Mouse (Mus musculus) hindbrain, embryonic 11.5 days (tissue): ENCODE measurements around the gene Ptgs1. TPM values are rescaled to one million over a fixed set of nuclear protein-coding genes. Genes with fewer than 3 reads are reported as not detected.

Experiments used
- ATAC-seq: fragments of 200-750 bp; cut with Nextera tagmentation; 2 replicates; pipeline ENCODE4 v1.8.0; 2017; ENCODE audit warnings: mild to moderate bottlenecking, moderate TSS enrichment, moderate library complexity; ENCODE audit not compliant: low FRiP score
- DNase-seq: peaks from one replicate; pipeline ENCODE4 v3.0.0-alpha.2; 2015; ENCODE audit warnings: low spot score
- H3K27ac ChIP-seq: fragments of 300-500 bp; sonication (generic); 2 replicates; pipeline ENCODE4 v1.5.1; 2014; ENCODE audit warnings: mild to moderate bottlenecking, low read depth, low read length
- H3K27me3 ChIP-seq: fragments of 300-500 bp; sonication (generic); 2 replicates; pipeline ENCODE4 v1.6.1; 2014; ENCODE audit warnings: mild to moderate bottlenecking, low read length, moderate library complexity, mixed read lengths; ENCODE audit not compliant: control insufficient read depth, insufficient read depth
- H3K36me3 ChIP-seq: fragments of 300-500 bp; sonication (generic); 2 replicates; pipeline ENCODE4 v1.6.1; 2014; ENCODE audit warnings: mild to moderate bottlenecking, low read length, moderate library complexity, mixed read lengths; ENCODE audit not compliant: control insufficient read depth, insufficient read depth
- H3K4me1 ChIP-seq: fragments of 300-500 bp; sonication (generic); replicated peaks from 2 replicates; pipeline ENCODE4 v1.6.1; 2014; ENCODE audit warnings: low read length, mixed read lengths; ENCODE audit not compliant: control insufficient read depth, insufficient read depth
- H3K4me2 ChIP-seq: fragments of 300-500 bp; sonication (generic); replicated peaks from 2 replicates; pipeline ENCODE4 v1.6.1; 2014; ENCODE audit warnings: mild to moderate bottlenecking, low read depth, low read length
- H3K4me3 ChIP-seq: fragments of 300-500 bp; sonication (generic); 2 replicates; pipeline ENCODE4 v1.5.1; 2014; ENCODE audit warnings: low read depth, low read length
- H3K9ac ChIP-seq: fragments of 300-500 bp; sonication (generic); 2 replicates; pipeline ENCODE4 v1.6.1; 2014; ENCODE audit warnings: low read depth, low read length
- H3K9me3 ChIP-seq: fragments of 300-500 bp; sonication (generic); 2 replicates; pipeline ENCODE4 v1.6.1; 2016; ENCODE audit warnings: low read length; ENCODE audit not compliant: control insufficient read depth
- whole genome bisulfite sequencing: fragments of 180-500 bp; shearing (Covaris S2); extraction: QIAGEN DNeasy Blood & Tissue Kit; methylation state at CpG from one replicate; pipeline ENCODE4 v1.1.7; 2014; 5-methylcytosine and 5-hydroxymethylcytosine counted together
- polyA plus RNA-seq: library from polyadenylated mRNA; unstranded; fragments of >200 nt; fragmentation: Nextera tagmentation; extraction: Ambion mirVana; gene quantifications from 2 replicates; pipeline ENCODE4 v1.2.1, GENCODE M21; 2014

Ptgs1 gene
- polyA plus RNA-seq, 1 experiment from 2014 or later = 4.2 TPM

- DNase-seq (no peak), ATAC-seq (no peak)
- Histone ChIP-seq H3K27me3 (no peaks in the 10 kb centered on the region), H3K27ac (no peak overlapping the region), H3K4me1 (no peaks in the 10 kb centered on the region), H3K9ac (no peak overlapping the region), H3K9me3 (no peaks in the 10 kb centered on the region), H3K36me3 (no peaks in the 10 kb centered on the region), H3K4me2 (no peak overlapping the region), H3K4me3 (no peak overlapping the region)
- 86% methylated on average over 8 of the region's 8 CpGs for WGBS
These were observed 20.9 kb downstream of the Ptgs1 start for GRCm38 (mm10) chr2:36251156-36251555.

- 92% methylated on average over 4 of the region's 4 CpGs for WGBS
- H3K27ac ChIP-seq = no peak overlapping the region
- H3K4me3 ChIP-seq = no peak overlapping the region
- no peaks in the 10 kb centered on the region for H3K36me3 ChIP-seq
- ATAC-seq (no peak), DNase-seq (no peak)
- no peak overlapping the region for H3K4me2 ChIP-seq
- no peaks in the 10 kb centered on the region for H3K4me1 ChIP-seq
- no peaks in the 10 kb centered on the region for H3K27me3 ChIP-seq
- no peaks in the 10 kb centered on the region for H3K9me3 ChIP-seq
- H3K9ac ChIP-seq = no peak overlapping the region
These were observed 22.3 kb downstream of the Ptgs1 start for GRCm38 (mm10) chr2:36252505-36252904.

DNA sequence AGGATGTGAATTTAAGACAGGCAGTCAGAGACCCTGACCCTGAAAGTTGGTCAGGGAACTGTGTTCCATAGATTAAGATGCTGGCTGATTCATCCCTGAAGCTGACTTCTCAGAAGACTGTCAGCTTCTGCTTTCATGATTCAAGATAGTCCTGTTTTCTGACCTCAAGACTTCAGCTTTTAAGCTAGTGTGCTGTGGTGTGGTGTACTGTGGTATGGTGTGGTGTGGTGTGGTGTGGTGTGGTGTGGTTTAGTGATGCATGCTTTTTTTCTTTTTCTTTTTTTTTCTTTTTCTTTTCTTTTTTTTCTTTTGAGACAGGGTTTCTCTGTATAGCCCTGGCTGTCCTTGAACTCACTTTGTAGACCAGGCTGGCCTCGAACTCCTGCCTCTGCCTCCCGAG, 24.2 kb downstream of the Ptgs1 start:
- H3K4me1 ChIP-seq = no peaks in the 10 kb centered on the region
- H3K27ac ChIP-seq = no peak overlapping the region
- ATAC-seq = no peak
- H3K4me2 ChIP-seq = no peak overlapping the region
- H3K9me3 ChIP-seq = no peaks in the 10 kb centered on the region
- H3K27me3 ChIP-seq = no peaks in the 10 kb centered on the region
- no peak for DNase-seq
- no peak overlapping the region for H3K4me3 ChIP-seq
- WGBS = 74% methylated on average over 2 of the region's 2 CpGs
- no peak overlapping the region for H3K9ac ChIP-seq
- no peaks in the 10 kb centered on the region for H3K36me3 ChIP-seq

DNA sequence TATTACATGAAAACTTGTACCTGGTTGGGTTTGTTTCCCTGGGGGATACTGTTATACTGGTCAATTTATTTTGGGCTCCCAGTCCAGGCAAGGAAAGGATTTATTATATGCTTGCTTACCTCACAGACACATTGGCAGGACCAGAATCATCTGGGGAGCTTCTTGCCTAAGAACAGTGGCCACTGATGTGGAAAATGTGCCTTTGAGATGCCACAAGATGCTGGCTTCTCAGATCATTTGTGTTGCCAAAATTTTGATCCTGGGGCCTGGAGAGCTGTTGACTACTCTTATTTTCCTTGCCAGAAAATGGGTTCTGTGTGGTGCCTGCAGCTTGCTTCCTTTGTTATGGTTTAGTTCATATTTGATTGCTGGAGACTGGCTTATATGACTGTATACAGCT, 26.7 kb downstream of the Ptgs1 start:
- H3K9ac ChIP-seq = no peak overlapping the region
- no peak overlapping the region for H3K27ac ChIP-seq
- ATAC-seq = no peak
- DNase-seq = no peak
- H3K4me2 ChIP-seq = no peak overlapping the region
- no peaks in the 10 kb centered on the region for H3K4me1 ChIP-seq
- no peaks in the 10 kb centered on the region for H3K36me3 ChIP-seq
- no peaks in the 10 kb centered on the region for H3K9me3 ChIP-seq
- H3K27me3 ChIP-seq = no peaks in the 10 kb centered on the region
- H3K4me3 ChIP-seq = no peak overlapping the region

GRCm38 (mm10) chr2:36259382-36259781, 29.2 kb downstream of the Ptgs1 start:
- Histone ChIP-seq H3K27me3 (no peaks in the 10 kb centered on the region), H3K36me3 (no peaks in the 10 kb centered on the region), H3K4me3 (no peak overlapping the region), H3K27ac (no peak overlapping the region), H3K9ac (no peak overlapping the region), H3K4me1 (no peaks in the 10 kb centered on the region), H3K4me2 (no peak overlapping the region), H3K9me3 (no peaks in the 10 kb centered on the region)
- no peak for ATAC-seq
- no peak for DNase-seq
- 75% methylated on average over 4 of the region's 4 CpGs for WGBS

- no peaks in the 10 kb centered on the region for H3K36me3 ChIP-seq
- no peak overlapping the region for H3K4me3 ChIP-seq
- H3K9ac ChIP-seq = no peak overlapping the region
- WGBS = 76% methylated on average over 6 of the region's 6 CpGs
- ATAC-seq = no peak
- DNase-seq = no peak
- no peak overlapping the region for H3K4me2 ChIP-seq
- H3K27ac ChIP-seq = no peak overlapping the region
- no peaks in the 10 kb centered on the region for H3K9me3 ChIP-seq
- H3K27me3 ChIP-seq = no peaks in the 10 kb centered on the region
- no peaks in the 10 kb centered on the region for H3K4me1 ChIP-seq
These were observed 29.7 kb downstream of the Ptgs1 start for GRCm38 (mm10) chr2:36259798-36260540.

DNA sequence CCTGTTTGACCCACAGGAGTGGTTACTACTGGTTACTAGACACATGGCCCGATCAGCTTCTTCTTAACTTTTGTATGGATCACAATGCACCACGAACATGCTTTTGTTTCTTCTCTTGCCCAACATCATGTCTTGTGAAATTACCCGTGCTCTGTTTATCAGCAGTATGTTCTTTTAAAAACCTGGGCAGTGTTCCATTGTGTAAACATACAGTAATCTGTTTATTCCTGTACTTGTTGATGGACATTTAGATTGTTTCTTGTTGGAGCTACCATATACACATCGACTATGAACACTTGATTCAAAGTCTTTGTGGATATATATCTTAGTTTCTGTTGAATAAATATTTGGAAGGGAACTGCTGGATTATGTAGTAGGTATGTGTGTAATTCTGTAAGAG, 31.8 kb downstream of the Ptgs1 start:
- 83% methylated on average over 4 of the region's 4 CpGs for WGBS
- ATAC-seq (no peak), DNase-seq (no peak)

GRCm38 (mm10) chr2:36269458-36269857, 39.2 kb downstream of the Ptgs1 start:
- Histone ChIP-seq H3K4me2 (no peak overlapping the region), H3K4me1 (no peaks in the 10 kb centered on the region), H3K27ac (no peak overlapping the region), H3K4me3 (no peak overlapping the region), H3K9me3 (no peaks in the 10 kb centered on the region), H3K36me3 (no peaks in the 10 kb centered on the region), H3K9ac (no peak overlapping the region), H3K27me3 (no peaks in the 10 kb centered on the region)
- peak; percentile 25 for DNase-seq
- ATAC-seq = peak; percentile 69; the same call in 1 of the 2 replicates
- WGBS = 53% methylated on average over 3 of the region's 3 CpGs

More for the DNA sequence above, 31.8 kb downstream of the Ptgs1 start:
- Histone ChIP-seq H3K4me1 (no peaks in the 10 kb centered on the region), H3K27me3 (no peaks in the 10 kb centered on the region), H3K4me2 (no peak overlapping the region), H3K27ac (no peak overlapping the region), H3K4me3 (no peak overlapping the region), H3K9ac (no peak overlapping the region), H3K36me3 (no peaks in the 10 kb centered on the region), H3K9me3 (no peaks in the 10 kb centered on the region)

GRCm38 (mm10) chr2:36270186-36270585, 40.0 kb downstream of the Ptgs1 start:
- ATAC-seq (no peak), DNase-seq (no peak)
- no peak overlapping the region for H3K4me3 ChIP-seq
- no peaks in the 10 kb centered on the region for H3K36me3 ChIP-seq
- no peak overlapping the region for H3K9ac ChIP-seq
- H3K4me1 ChIP-seq = no peaks in the 10 kb centered on the region
- no peaks in the 10 kb centered on the region for H3K9me3 ChIP-seq
- WGBS = 49% methylated on average over 2 of the region's 2 CpGs
- no peaks in the 10 kb centered on the region for H3K27me3 ChIP-seq
- H3K4me2 ChIP-seq = no peak overlapping the region
- H3K27ac ChIP-seq = no peak overlapping the region
